Mouse (Mus musculus) liver, embryonic 14.5 days (tissue): Measurements from ENCODE around the gene Dis3l. TPM values are rescaled to one million over a fixed set of nuclear protein-coding genes. Genes with fewer than 3 reads are reported as not detected.

Source experiments
- ATAC-seq: fragments of 200-750 bp; cut with Nextera tagmentation; 2 replicates; pipeline ENCODE4 v1.8.0; 2017; ENCODE audit warnings: moderate number of reproducible peaks, mild to moderate bottlenecking, moderate library complexity; ENCODE audit not compliant: insufficient read depth
- DNase-seq, 3 experiments: peaks; one replicate each; pipeline ENCODE4 v3.0.0-alpha.2; 2012 to 2013; ENCODE audit warnings: low read depth in 3 of 3, low spot score in 3 of 3
- H3K27ac ChIP-seq: fragments of 300-500 bp; sonication (generic); 2 replicates; pipeline ENCODE4 v1.5.1; 2014; ENCODE audit warnings: moderate library complexity, mild to moderate bottlenecking, control low read depth, inconsistent platforms
- H3K27me3 ChIP-seq: fragments of 300-500 bp; sonication (generic); 2 replicates; pipeline ENCODE4 v1.6.1; 2014; ENCODE audit warnings: mild to moderate bottlenecking, low read length, moderate library complexity; ENCODE audit not compliant: control insufficient read depth, insufficient read depth
- H3K36me3 ChIP-seq: fragments of 300-500 bp; sonication (generic); replicated peaks from 2 replicates; pipeline ENCODE4 v1.6.1; 2014; ENCODE audit warnings: low read depth; ENCODE audit not compliant: control insufficient read depth, insufficient read depth
- H3K4me1 ChIP-seq, 2 experiments: fragments of 200-500 bp in 1 of 2; fragments of 300-500 bp in 1 of 2; sonication (generic) in 1 of 2; replicated peaks; 2 replicates each; pipeline ENCODE4 v1.6.1; 2012 to 2014; ENCODE audit warnings: antibody characterized with exemption in 1 of 2, inconsistent platforms in 1 of 2, low read length in 1 of 2; ENCODE audit not compliant: control insufficient read depth in 2 of 2, insufficient read depth in 2 of 2
- H3K4me2 ChIP-seq: fragments of 300-500 bp; sonication (generic); 2 replicates; pipeline ENCODE4 v1.6.1; 2014; ENCODE audit warnings: low read depth, mild to moderate bottlenecking, control low read depth, moderate library complexity
- H3K4me3 ChIP-seq, 2 experiments: fragments of 200-500 bp in 1 of 2; fragments of 300-500 bp in 1 of 2; sonication (generic) in 1 of 2; 2 replicates each; pipeline ENCODE4 v1.5.1; 2012 to 2014; ENCODE audit warnings: low read depth in 2 of 2, low read length in 2 of 2, mild to moderate bottlenecking in 2 of 2, control low read depth in 1 of 2, inconsistent platforms in 1 of 2, moderate library complexity in 1 of 2; ENCODE audit not compliant: insufficient read depth in 1 of 2
- H3K9ac ChIP-seq: fragments of 300-500 bp; sonication (generic); replicated peaks from 2 replicates; pipeline ENCODE4 v1.6.1; 2014; ENCODE audit warnings: mild to moderate bottlenecking, control low read depth, moderate library complexity
- H3K9me3 ChIP-seq: fragments of 300-500 bp; sonication (generic); 2 replicates; pipeline ENCODE4 v1.6.1; 2016; ENCODE audit warnings: low read length, mixed read lengths; ENCODE audit not compliant: control insufficient read depth
- CTCF ChIP-seq: IDR thresholded peaks from 2 replicates; pipeline ENCODE4 v1.5.1; 2016; ENCODE audit warnings: antibody characterized with exemption, low read depth, control low read depth
- EP300 ChIP-seq: IDR thresholded peaks from 2 replicates; pipeline ENCODE4 v1.6.1; 2016; ENCODE audit warnings: antibody characterized with exemption, low read depth
- WGBS: fragments of 180-500 bp; shearing (Covaris S2); extraction: QIAGEN DNeasy Blood & Tissue Kit; methylation state at CpG from one replicate; pipeline ENCODE4 v1.1.7; 2014; ENCODE audit not compliant: insufficient replicate concordance; 5-methylcytosine and 5-hydroxymethylcytosine counted together
- polyA plus RNA-seq, 2 experiments: library from polyadenylated mRNA; depleted of rRNA in 1 of 2; stranded (reverse) in 1 of 2; unstranded in 1 of 2; fragments of >200 nt; fragmentation: Nextera tagmentation in 1 of 2; extraction: Ambion mirVana in 1 of 2; gene quantifications; 2 replicates each; pipeline versions ENCODE4 v1.2.1 to v1.2.3; 2012 to 2014

Gene Dis3l
- polyA plus RNA-seq (2012; rRNA removed), result 3.4 and 4.9 TPM in 2 replicates
- polyA plus RNA-seq (2014; fragmentation: Nextera tagmentation; extraction: Ambion mirVana), result 8.0 and 8.6 TPM in 2 replicates

GRCm38 (mm10) chr9:64341254-64341566 lies at the start of gene Dis3l:
TSS of gene Dis3l (minus strand) at chr9:64341288.
- Histone ChIP-seq H3K4me1 (peaks cover 4 to 12% of the 10 kb centered on the region in 2 experiments), H3K27me3 (no peaks in the 10 kb centered on the region), H3K9me3 (no peaks in the 10 kb centered on the region), H3K27ac (peak within 1 kb of the TSS; percentile 74), H3K9ac (peak within 1 kb of the TSS; percentile 97), H3K4me2 (peak within 1 kb of the TSS; percentile 88), H3K4me3 (peak within 1 kb of the TSS; percentile 79 to 83), H3K36me3 (no peaks in the 10 kb centered on the region)
- TF ChIP-seq EP300 (no peak), CTCF (no peak)
- WGBS, result 8% methylated on average over 16 of the region's 16 CpGs
- peak in 1 of 3 experiments; percentile 56 for DNase-seq
- no peak for ATAC-seq

- TF ChIP-seq EP300, result no peak
- no peak for TF ChIP-seq CTCF
- DNase-seq, result no peak
- no peaks in the 10 kb centered on the region for H3K9me3 ChIP-seq
- no peak overlapping the region for H3K9ac ChIP-seq
- 44% methylated on average over 7 of the region's 7 CpGs for WGBS
- no peaks in the 10 kb centered on the region for H3K4me1 ChIP-seq
- no peak overlapping the region for H3K4me2 ChIP-seq
- ATAC-seq, result no peak
- no peak overlapping the region for H3K4me3 ChIP-seq
- peaks cover 33% of the 10 kb centered on the region for H3K27me3 ChIP-seq
- H3K27ac ChIP-seq, result no peak overlapping the region
- H3K36me3 ChIP-seq, result no peaks in the 10 kb centered on the region
Observed at GRCm38 (mm10) chr9:64389576-64390292, 48.6 kb upstream of the Dis3l start.

GRCm38 (mm10) chr9:64386466-64387211 lies 45.6 kb upstream of the Dis3l start:
- WGBS, result 4% methylated on average over 45 of the region's 45 CpGs
- Histone ChIP-seq H3K4me3 (no peak overlapping the region), H3K4me1 (no peaks in the 10 kb centered on the region), H3K9ac (no peak overlapping the region), H3K4me2 (peak overlapping the region; percentile 47), H3K27me3 (peaks cover 48% of the 10 kb centered on the region), H3K27ac (no peak overlapping the region), H3K36me3 (no peaks in the 10 kb centered on the region), H3K9me3 (no peaks in the 10 kb centered on the region)
- DNase-seq (no peak), ATAC-seq (no peak)
- TF ChIP-seq EP300, result no peak
- TF ChIP-seq CTCF, result peak; percentile 19; the same call in 1 of the 2 replicates

- Histone ChIP-seq H3K9me3 (no peaks in the 10 kb centered on the region), H3K4me2 (peak within 1 kb of the TSS; percentile 47), H3K27me3 (peaks cover 48% of the 10 kb centered on the region), H3K4me1 (no peaks in the 10 kb centered on the region), H3K27ac (no peak within 1 kb of the TSS), H3K36me3 (no peaks in the 10 kb centered on the region), H3K9ac (no peak within 1 kb of the TSS), H3K4me3 (peak within 1 kb of the TSS; percentile 8 to 27; a peak in 2 of 4 replicates)
- WGBS, result under 1% methylated on average over 92 of the region's 93 CpGs
- ATAC-seq (no peak), DNase-seq (no peak)
- TF ChIP-seq CTCF (no peak), EP300 (no peak)
Observed at GRCm38 (mm10) chr9:64385511-64386465, 44.7 kb upstream of the Dis3l start, which contains the start of gene Megf11. TSS of gene Megf11 (plus strand) at chr9:64385626.
